Comparison of ENCODE assay signal across 16 mouse cellular contexts in the genomic region with DNA sequence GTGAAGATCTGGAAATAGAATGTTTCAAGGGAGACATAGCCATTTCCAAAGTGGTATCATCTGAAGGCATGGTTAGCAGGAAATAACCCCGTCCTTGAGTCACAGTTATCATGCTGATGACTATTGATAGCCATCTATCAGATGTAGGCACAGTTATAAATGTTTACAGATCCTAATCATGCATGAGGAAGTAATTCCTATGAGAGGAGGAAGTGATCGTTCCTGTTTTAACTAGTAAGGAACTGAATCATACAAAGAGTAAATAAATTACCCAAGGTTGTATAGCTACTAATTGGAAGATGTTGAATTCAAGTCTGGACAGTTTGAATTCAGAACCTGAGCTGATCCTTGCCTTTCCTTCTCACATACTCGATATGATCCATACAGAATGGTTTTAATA.
"Had no signal": no experiment of that assay in that cellular context is flagged by ENCODE, and none has a peak within 500 bp of the region (broad histone marks: within the 10 kb centered on the region; RNA-seq: fewer than 3 reads in every experiment).

No protein-coding gene starts in this region.

- ATAC-seq: hindbrain, postnatal 0 days; intestine, embryonic 16.5 days; liver, embryonic 12.5 days had no signal

- DNase-seq: gastrocnemius, postnatal 14 days; gastrocnemius, postnatal 36 days; heart, adult 18-20 months; heart, postnatal 10 days; heart, postnatal 36 days; kidney, adult 11 months; kidney, adult 2 months; kidney, adult 9 months; kidney, postnatal 14 days; kidney, postnatal 4 days; layer of hippocampus, adult 9-11 months; layer of hippocampus, postnatal 36 days; left cerebral cortex, postnatal 4 days had no signal
